Mouse (Mus musculus): ENCODE results near the gene Gpalpp1. TPM values are rescaled to one million over a fixed set of nuclear protein-coding genes. Genes with fewer than 3 reads are reported as not detected.

Gene Gpalpp1
- polyA plus RNA-seq, 1 experiment from 2014 or later = 12.2 TPM

GRCm38 (mm10) chr14:76051966-76052365 is 58.6 kb downstream of the Gpalpp1 start:
- no peak for ATAC-seq (ENCODE audit: low FRiP score, low read depth)

GRCm38 (mm10) chr14:76045767-76046166 is 64.8 kb downstream of the Gpalpp1 start:
- Histone ChIP-seq H3K4me2 (no peak overlapping the region), H3K27me3 (no peaks in the 10 kb centered on the region), H3K27ac (replicated peaks) (no peak overlapping the region), H3K4me3 (no peak overlapping the region), H3K9ac (no peak overlapping the region), H3K36me3 (no peaks in the 10 kb centered on the region), H3K9me3 (no peaks in the 10 kb centered on the region), H3K4me1 (replicated peaks) (no peaks in the 10 kb centered on the region)
- WGBS = 56% methylated on average over 1 of the region's 1 CpGs
- ATAC-seq (ENCODE audit: low FRiP score, low read depth) = no peak

More at GRCm38 (mm10) chr14:76051966-76052365, 58.6 kb downstream of the Gpalpp1 start:
- Histone ChIP-seq H3K4me2 (no peak overlapping the region), H3K27ac (replicated peaks) (no peak overlapping the region), H3K4me3 (no peak overlapping the region), H3K27me3 (no peaks in the 10 kb centered on the region), H3K9ac (no peak overlapping the region), H3K4me1 (replicated peaks) (0 out of 2 replicates have a peak, but pooled peaks cover 2% of the 10 kb centered on the region), H3K36me3 (no peaks in the 10 kb centered on the region), H3K9me3 (no peaks in the 10 kb centered on the region)
- 73% methylated on average over 7 of the region's 7 CpGs for WGBS

GRCm38 (mm10) chr14:76044164-76044557 is 66.4 kb downstream of the Gpalpp1 start:
- Histone ChIP-seq H3K36me3 (no peaks in the 10 kb centered on the region), H3K9me3 (no peaks in the 10 kb centered on the region), H3K9ac (no peak overlapping the region), H3K4me1 (replicated peaks) (no peaks in the 10 kb centered on the region), H3K4me2 (no peak overlapping the region), H3K4me3 (no peak overlapping the region), H3K27ac (replicated peaks) (no peak overlapping the region), H3K27me3 (no peaks in the 10 kb centered on the region)
- WGBS = 53% methylated on average over 3 of the region's 3 CpGs
- no peak for ATAC-seq (ENCODE audit: low FRiP score, low read depth)

- ATAC-seq (ENCODE audit: low FRiP score, low read depth) = no peak
- Histone ChIP-seq H3K4me1 (replicated peaks) (no peaks in the 10 kb centered on the region), H3K36me3 (no peaks in the 10 kb centered on the region), H3K27me3 (no peaks in the 10 kb centered on the region), H3K4me2 (no peak overlapping the region), H3K4me3 (no peak overlapping the region), H3K9me3 (no peaks in the 10 kb centered on the region), H3K27ac (replicated peaks) (no peak overlapping the region), H3K9ac (no peak overlapping the region)
- 86% methylated on average over 14 of the region's 14 CpGs for WGBS
Measured at GRCm38 (mm10) chr14:76043251-76044163, 67.1 kb downstream of the Gpalpp1 start.

Other genes with a start within 250 kb of the Gpalpp1 start
- 5.8 and 6.4 TPM in 2 replicates for gene Kctd4, start 155.8 kb downstream of the Gpalpp1 start, polyA plus RNA-seq (2015; fragmentation: Nextera tagmentation; extraction: Ambion mirVana)
- 34.6 and 35.4 TPM in 2 replicates for gene Gtf2f2, start 99.9 kb downstream of the Gpalpp1 start, polyA plus RNA-seq (2015; fragmentation: Nextera tagmentation; extraction: Ambion mirVana)
- gene Nufip1, start 131 bp upstream of the Gpalpp1 start, polyA plus RNA-seq (2015; fragmentation: Nextera tagmentation; extraction: Ambion mirVana) = 12.1 and 13.3 TPM in 2 replicates